Mouse (Mus musculus) liver, embryonic 14.5 days (tissue): Measurements from ENCODE around the gene Olfr686.

Source experiments
- CTCF ChIP-seq: IDR thresholded peaks from 2 replicates; pipeline ENCODE4 v1.5.1; 2016; ENCODE audit warnings: antibody characterized with exemption, low read depth, control low read depth
- EP300 ChIP-seq: IDR thresholded peaks from 2 replicates; pipeline ENCODE4 v1.6.1; 2016; ENCODE audit warnings: antibody characterized with exemption, low read depth

DNA sequence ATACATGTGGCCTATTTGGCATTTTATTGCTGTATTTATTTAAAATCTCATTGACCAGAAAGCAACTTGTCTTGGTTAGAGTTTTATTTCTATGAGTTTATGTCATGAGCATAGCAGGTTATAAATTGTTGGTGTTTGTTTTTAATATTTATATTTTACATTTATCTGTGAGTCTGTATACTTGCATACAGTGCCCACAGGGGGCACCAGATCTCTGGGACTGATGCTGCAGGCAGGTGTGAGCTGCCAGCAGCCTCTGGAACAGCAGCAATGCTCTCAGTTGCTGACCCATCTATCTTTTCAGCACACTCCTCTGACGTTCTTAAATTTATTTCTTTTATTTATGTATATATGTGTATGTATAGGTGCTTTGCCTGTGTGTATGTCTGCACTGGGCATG, 40.9 kb upstream of the Olfr686 start:
- TF ChIP-seq CTCF, result no peak
- TF ChIP-seq EP300, result no peak
